Mouse (Mus musculus) thymus, postnatal 4 days (tissue): ENCODE data around the gene Usp46.
"Not testable (repeated sequence)": the region's sequence is repeated elsewhere in the genome, so short reads cannot be mapped to it uniquely, and the experiment has no call there.

Source experiments
- DNase-seq: peaks from one replicate; pipeline ENCODE4 v3.0.0; 2021

Gene Usp46

DNA sequence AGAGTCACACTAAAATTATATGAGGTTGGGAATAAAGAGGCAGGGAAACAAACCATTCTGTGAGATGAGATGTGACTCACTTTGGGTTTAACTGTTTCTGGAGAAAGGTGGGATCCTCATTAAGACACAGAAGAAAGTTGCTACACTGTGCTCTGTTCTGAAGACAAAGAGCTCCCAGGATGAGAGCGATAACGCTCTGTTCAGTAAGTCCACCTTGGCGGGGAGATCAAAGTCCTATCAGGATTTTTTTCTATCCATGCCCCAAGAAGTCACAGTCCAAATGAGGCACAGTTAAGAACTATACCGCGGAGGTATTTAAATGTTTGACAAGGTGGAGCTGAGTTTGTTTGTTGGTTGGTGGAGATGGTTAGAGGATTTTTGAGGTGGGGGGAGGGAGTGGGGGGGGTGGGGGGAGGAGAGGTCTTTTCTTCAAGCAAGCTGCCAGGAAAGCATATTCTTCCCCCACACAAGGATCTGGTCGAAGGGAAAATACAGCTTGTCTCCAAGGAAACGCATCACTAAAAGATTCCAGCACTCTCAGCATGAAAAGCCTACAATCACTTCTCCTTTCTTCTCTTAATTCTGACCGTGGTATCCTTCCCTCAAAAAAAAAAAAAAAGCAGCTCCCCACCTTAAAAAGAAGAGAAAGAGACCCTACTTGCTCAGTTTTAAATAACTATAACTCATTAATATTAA is 49.2 kb downstream of the Usp46 start:
- no peak for DNase-seq

DNA sequence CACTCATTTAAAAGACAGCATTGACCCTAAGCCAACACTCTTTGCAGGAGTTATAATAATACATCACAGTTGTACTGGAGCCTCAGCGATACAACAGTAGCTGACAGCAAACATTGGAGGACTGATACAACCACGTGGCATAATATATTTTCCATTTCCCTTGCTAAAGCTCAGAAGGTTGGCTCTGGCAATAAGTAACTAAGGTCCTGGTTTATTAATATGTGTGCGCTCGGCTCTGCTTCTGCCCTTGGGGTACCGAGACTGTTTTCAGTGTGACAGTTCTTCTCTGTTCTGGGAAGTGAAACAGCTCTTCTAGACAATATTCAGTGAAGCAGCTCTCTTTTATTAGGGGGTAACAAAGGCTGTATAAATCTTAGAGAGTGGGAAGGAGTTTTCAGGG is 50.7 kb downstream of the Usp46 start:
- DNase-seq = no peak

GRCm38 (mm10) chr5:74011629-74012028 is 56.6 kb downstream of the Usp46 start:
- DNase-seq = no peak

GRCm38 (mm10) chr5:74007492-74008070 is 60.6 kb downstream of the Usp46 start:
- DNase-seq = no peak

GRCm38 (mm10) chr5:74005936-74006335 is 62.3 kb downstream of the Usp46 start:
- DNase-seq = no peak

- DNase-seq = no peak
Measured at GRCm38 (mm10) chr5:74001743-74002142, 66.5 kb downstream of the Usp46 start.

DNA sequence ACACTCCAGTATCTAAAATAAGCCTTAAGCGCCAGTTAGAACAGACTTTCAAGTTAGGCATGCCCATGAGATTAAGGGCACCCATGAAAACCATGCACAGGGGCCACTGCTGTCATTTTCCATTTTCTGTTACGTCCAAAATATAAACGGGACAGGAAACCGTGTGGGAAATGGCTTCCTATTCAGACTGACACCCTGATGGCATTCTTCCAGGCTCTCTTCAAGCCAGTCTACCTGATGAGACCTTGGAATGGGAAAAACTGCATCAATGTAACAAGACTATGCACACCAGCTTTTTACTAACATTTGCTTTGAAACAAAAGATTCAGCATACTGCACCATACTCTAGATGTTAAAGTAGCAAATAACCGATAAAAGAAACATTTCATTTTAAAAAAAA is 69.3 kb downstream of the Usp46 start:
- DNase-seq = no peak

GRCm38 (mm10) chr5:73994850-73995249 is 73.4 kb downstream of the Usp46 start:
- no peak for DNase-seq

GRCm38 (mm10) chr5:73993538-73993937 is 74.7 kb downstream of the Usp46 start:
- DNase-seq = peak; percentile 16

- no peak for DNase-seq
Measured at GRCm38 (mm10) chr5:73992321-73992720, 75.9 kb downstream of the Usp46 start.

GRCm38 (mm10) chr5:73989532-73989931 is 78.7 kb downstream of the Usp46 start:
- no peak for DNase-seq

DNA sequence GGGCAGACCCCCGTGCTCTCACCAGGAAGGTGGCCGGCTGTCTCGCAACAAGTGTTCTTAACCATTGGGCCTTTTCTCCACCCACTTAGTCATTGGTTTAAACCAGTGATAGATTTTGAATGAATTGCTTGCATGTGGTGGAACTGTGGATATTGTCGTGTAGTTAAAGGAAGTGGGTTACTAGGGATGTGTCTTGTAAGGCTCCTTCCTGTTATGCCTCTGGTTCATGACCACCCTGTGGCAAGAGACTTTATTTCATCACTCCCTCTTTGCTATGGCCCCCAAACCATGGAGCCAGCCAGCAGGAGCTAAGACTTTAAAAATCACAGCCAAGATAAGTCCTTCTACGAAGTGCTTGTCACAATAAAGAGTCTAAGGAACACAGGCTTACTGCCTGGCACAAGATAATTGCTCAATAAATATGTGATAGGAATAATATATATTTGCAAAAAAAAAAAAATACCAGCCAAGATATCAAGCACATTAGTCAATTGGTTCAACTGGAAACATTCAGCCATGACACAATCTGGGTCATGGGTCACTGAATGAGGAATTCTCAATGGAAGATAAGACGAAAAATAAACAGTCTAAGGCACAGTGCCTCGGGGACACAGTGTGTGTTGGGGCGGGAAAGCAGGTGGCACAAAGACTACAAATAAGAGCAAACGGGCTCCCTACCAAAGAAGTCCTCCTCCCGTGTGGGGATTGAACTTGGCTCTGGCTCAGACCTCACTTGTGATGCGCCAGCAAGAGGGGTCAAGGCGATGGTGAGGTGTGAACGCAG is 80.3 kb downstream of the Usp46 start:
- DNase-seq = no peak

DNA sequence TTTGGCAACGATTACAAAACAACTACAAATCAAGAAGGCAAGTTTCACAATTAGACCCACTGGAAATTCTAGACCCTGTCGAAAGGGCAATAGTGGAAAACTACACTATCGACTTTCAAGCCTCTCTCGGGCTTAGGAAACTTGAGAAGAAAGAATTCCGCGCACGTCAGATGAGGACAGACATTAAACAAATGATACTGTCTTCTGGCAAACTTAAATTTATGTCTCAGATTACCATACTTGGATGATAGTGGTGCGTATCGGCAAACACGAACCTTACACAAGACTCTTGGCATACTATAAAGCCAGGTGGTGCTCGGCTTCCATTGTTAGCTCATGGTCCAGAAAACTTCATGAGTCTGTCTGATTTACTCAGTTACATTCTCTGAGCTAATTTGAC is 90.8 kb downstream of the Usp46 start:
- no peak for DNase-seq

- DNase-seq = no peak
Measured at GRCm38 (mm10) chr5:73971701-73972100, 96.5 kb downstream of the Usp46 start.

DNA sequence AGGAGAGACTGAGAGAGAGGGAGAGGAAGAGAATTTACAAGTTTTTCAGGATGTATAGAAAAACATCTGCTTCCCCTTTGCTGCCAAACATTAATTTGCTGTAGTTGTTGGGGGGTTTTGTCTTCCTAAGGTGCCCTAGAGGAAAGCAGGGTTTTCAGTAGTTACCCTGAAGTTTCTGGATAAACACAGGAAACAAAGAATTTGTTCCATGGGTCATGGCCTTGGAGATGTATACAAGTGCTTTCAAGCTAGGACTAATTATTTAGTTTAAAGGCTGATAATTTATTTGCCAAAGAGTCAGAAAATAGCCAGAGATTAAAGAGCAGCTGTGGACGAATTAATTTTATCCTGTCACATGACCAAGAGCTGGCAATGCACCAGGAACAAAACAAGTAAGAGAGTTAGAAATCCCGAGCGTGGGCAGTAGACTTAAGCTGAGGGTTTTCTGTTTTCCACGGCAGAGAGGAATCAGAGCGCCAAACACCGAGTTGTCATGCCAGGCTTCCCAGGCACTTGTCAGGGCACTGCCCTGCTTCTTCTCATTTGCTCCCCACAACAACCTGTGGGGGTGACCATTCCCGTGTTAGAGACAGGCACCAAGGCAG is 98.1 kb downstream of the Usp46 start:
- DNase-seq = no peak

DNA sequence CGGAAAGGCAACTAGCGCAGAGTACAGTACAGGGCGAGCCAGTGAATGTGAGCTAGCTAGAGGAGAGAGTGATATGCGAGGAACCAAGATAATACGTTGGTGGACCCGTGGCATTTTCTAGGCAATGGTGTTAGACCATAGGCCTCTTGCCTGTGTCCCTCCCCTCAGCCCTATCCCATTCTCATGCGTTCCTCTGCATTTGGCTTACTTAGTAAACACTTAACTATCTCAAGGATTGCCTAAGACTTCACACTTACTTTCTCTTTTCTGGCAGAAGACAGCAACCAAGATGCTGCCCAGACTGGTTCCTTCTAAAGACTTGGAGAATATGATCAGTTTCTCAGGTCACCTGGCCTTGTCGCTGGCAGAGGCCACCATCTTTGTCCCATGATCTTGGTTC is 98.9 kb downstream of the Usp46 start:
- DNase-seq = no peak

GRCm38 (mm10) chr5:73959779-73960178 is 108.5 kb downstream of the Usp46 start:
- no peak for DNase-seq

GRCm38 (mm10) chr5:73958614-73959013 is 109.6 kb downstream of the Usp46 start:
- not testable (repeated sequence) for DNase-seq

- DNase-seq = no peak
Measured at GRCm38 (mm10) chr5:73958096-73958495, 110.1 kb downstream of the Usp46 start.

GRCm38 (mm10) chr5:73955691-73956090 is 112.5 kb downstream of the Usp46 start:
- DNase-seq = no peak

DNA sequence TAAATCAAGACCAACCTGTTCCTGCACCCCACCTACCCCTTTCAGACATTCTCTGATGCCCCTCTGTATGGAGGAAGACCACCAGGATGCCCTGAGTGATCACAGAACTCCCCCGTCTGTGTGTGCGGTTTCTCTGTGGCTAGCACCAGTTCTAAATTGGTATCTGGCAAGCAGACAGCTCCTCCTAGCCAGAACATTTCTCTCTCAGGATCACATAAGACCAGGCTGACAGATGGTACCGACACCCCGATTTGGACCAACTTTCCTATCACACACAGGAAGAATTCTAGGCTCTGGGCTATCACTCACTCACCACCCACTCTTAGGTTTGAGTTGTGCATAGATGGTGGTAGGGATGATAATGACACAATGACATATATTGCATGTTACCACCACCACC is 113.2 kb downstream of the Usp46 start:
- no peak for DNase-seq

GRCm38 (mm10) chr5:73953066-73953614 is 115.1 kb downstream of the Usp46 start:
- DNase-seq = no peak

GRCm38 (mm10) chr5:73951649-73952000 is 116.6 kb downstream of the Usp46 start:
- DNase-seq = no peak
